Mouse (Mus musculus) embryonic facial prominence, embryonic 10.5 days (tissue): ENCODE results near the gene 1600002K03Rik. TPM values are rescaled to one million over a fixed set of nuclear protein-coding genes. Genes with fewer than 3 reads are reported as not detected.
A peak's percentile ranks its signal among the peaks of the same experiment; 100 is the strongest.

Source experiments
- DNase-seq: peaks from one replicate; pipeline ENCODE4 v3.0.0-alpha.2; 2017; ENCODE audit warnings: low spot score
- H3K27ac ChIP-seq: fragments of 300-500 bp; sonication (generic); replicated peaks from 2 replicates; pipeline ENCODE4 v1.5.1; 2016; ENCODE audit warnings: mild to moderate bottlenecking
- H3K27me3 ChIP-seq: fragments of 300-500 bp; sonication (generic); replicated peaks from 2 replicates; pipeline ENCODE4 v1.6.1; 2016; ENCODE audit warnings: low read depth, mild to moderate bottlenecking; ENCODE audit not compliant: poor library complexity, severe bottlenecking
- H3K36me3 ChIP-seq: fragments of 300-500 bp; sonication (generic); replicated peaks from 2 replicates; pipeline ENCODE4 v1.6.1; 2016; ENCODE audit warnings: mild to moderate bottlenecking, moderate library complexity
- H3K4me1 ChIP-seq: fragments of 300-500 bp; sonication (generic); 2 replicates; pipeline ENCODE4 v1.6.1; 2016
- H3K4me3 ChIP-seq: fragments of 300-500 bp; sonication (generic); 2 replicates; pipeline ENCODE4 v1.5.1; 2016; ENCODE audit warnings: mild to moderate bottlenecking, moderate library complexity
- H3K9me3 ChIP-seq: fragments of 300-500 bp; sonication (generic); 2 replicates; pipeline ENCODE4 v1.6.1; 2016; ENCODE audit warnings: mild to moderate bottlenecking
- WGBS: fragments of 180-500 bp; shearing (Covaris S2); methylation state at CpG from one replicate; pipeline ENCODE4 v1.1.7; 2016; 5-methylcytosine and 5-hydroxymethylcytosine counted together
- polyA plus RNA-seq: library from polyadenylated mRNA; unstranded; fragments of >200 nt; fragmentation: Nextera tagmentation; extraction: Ambion mirVana; gene quantifications from 2 replicates; pipeline ENCODE4 v1.2.1, GENCODE M21; 2016

Gene 1600002K03Rik
- polyA plus RNA-seq, 1 experiment from 2014 or later: 12.0 TPM

- WGBS: 78% methylated on average over 5 of the region's 5 CpGs
- Histone ChIP-seq H3K4me1 (peaks cover 71% of the 10 kb centered on the region), H3K27ac (0 out of 2 replicates have a peak overlapping the region, but pooled peaks have one; percentile 10), H3K36me3 (peaks cover 13% of the 10 kb centered on the region), H3K9me3 (no peaks in the 10 kb centered on the region), H3K27me3 (no peaks in the 10 kb centered on the region), H3K4me3 (peak overlapping the region; percentile 11; the same call in 1 of the 2 replicates)
- no peak for DNase-seq
Observed at GRCm38 (mm10) chr10:80176270-80176834, 3.6 kb downstream of the 1600002K03Rik start.

- DNase-seq: no peak
- Histone ChIP-seq H3K9me3 (no peaks in the 10 kb centered on the region), H3K27ac (peak overlapping the region; percentile 62; the same call in 1 of the 2 replicates), H3K36me3 (peaks cover 12% of the 10 kb centered on the region), H3K4me1 (peaks cover 70% of the 10 kb centered on the region), H3K27me3 (no peaks in the 10 kb centered on the region), H3K4me3 (peak overlapping the region; percentile 11; the same call in 1 of the 2 replicates)
- 66% methylated on average over 7 of the region's 7 CpGs for WGBS
Observed at GRCm38 (mm10) chr10:80177441-80178279, 4.9 kb downstream of the 1600002K03Rik start.

DNA sequence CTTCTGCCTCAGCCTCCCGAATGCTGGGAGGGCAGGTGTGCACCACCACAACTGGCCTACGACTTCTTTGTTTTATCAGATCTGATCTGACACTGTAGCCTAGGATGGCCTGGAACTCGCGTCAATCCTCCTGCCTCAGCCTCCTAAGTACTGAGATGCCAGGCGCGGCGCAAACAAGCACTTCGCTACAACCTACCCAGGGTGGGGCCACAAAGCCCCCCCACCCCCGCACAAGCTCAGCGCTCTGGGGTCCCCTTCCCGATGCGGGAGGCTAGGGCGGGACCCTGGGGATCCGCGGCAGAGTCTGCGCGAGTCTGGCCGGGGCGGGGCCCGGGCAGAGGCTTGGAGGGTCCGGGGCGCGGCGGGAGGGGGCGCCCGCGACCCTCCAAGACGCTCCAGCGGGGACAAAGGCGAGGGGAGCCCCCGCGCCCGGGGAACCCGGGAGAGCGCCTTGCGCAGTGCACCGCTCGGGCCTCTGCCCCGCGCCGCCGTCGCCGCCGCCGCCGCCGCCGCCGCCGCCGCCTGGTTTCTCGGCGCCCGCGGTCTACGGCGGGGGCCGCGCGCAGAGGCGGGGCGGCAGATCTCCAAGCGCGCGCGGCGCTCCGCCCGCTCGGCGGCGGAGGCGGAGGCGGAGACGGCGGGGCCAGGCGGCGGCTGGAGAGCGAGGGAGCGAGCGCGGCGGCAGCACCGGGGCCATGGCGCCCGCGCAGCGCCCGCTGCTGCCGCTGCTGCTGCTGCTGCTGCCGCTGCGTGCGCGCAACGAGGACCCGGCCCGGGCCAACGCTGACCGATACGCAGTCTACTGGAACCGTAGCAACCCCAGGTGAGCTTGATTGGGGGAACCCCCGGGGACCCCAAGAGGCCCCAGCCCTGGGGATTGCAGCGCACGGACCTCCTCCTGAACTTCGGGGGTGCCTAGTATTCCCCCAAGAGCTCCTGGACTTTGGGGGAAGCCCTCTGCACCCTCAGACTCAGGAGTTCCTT is 6.6 kb downstream of the 1600002K03Rik start, which contains the start of gene Efna2:
TSS of gene Efna2 (plus strand) at position 415 of the 984 bp plus-strand sequence.
- peak; percentile 83 for DNase-seq
- Histone ChIP-seq H3K4me1 (peaks cover 62% of the 10 kb centered on the region), H3K4me3 (peak within 1 kb of the TSS; percentile 83), H3K27me3 (peaks cover 10% of the 10 kb centered on the region; the same call in 1 of the 2 replicates), H3K27ac (peak within 1 kb of the TSS; percentile 94), H3K36me3 (peaks cover 29% of the 10 kb centered on the region), H3K9me3 (no peaks in the 10 kb centered on the region)
- 6% methylated on average over 106 of the region's 106 CpGs for WGBS

DNA sequence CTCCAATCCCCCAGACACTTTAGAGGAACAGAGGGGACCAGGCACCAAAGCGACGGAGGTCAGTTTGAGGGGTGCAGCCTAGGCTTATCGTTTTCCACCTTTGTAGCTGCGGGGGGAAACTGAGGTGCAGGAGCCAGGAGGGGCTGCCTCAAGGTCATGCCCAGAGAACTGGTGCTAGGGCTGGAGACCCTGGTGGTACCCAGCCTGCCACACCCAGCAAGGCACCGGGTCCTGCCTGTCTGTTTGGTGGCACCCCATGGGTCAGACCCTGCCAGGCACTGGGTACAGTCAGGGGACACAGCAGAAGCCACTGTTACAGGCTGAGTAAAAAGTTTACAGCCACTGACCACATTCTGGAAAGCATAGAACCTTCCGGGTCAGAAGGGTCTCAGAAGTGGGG is 7.5 kb downstream of the 1600002K03Rik start:
- no peak for DNase-seq
- WGBS: 49% methylated on average over 6 of the region's 6 CpGs
- H3K9me3 ChIP-seq: no peaks in the 10 kb centered on the region
- peak overlapping the region; percentile 94 for H3K27ac ChIP-seq
- H3K4me1 ChIP-seq: peaks cover 58% of the 10 kb centered on the region
- H3K27me3 ChIP-seq: peaks cover 18% of the 10 kb centered on the region
- H3K36me3 ChIP-seq: peaks cover 33% of the 10 kb centered on the region
- peak overlapping the region; percentile 83 for H3K4me3 ChIP-seq

GRCm38 (mm10) chr10:80180823-80181222 is 8.1 kb downstream of the 1600002K03Rik start:
- Histone ChIP-seq H3K9me3 (no peaks in the 10 kb centered on the region), H3K36me3 (peaks cover 38% of the 10 kb centered on the region), H3K27me3 (peaks cover 23% of the 10 kb centered on the region), H3K4me1 (peaks cover 58% of the 10 kb centered on the region), H3K4me3 (peak overlapping the region; percentile 83), H3K27ac (peak overlapping the region; percentile 94)
- peak; percentile 66 for DNase-seq
- WGBS: 30% methylated on average over 5 of the region's 5 CpGs

- H3K4me1 ChIP-seq: peaks cover 53% of the 10 kb centered on the region
- H3K4me3 ChIP-seq: peak overlapping the region; percentile 83; the same call in 1 of the 2 replicates
- peaks cover 55% of the 10 kb centered on the region for H3K36me3 ChIP-seq
- peaks cover 41% of the 10 kb centered on the region for H3K27me3 ChIP-seq
- no peak for DNase-seq
- 93% methylated on average over 7 of the region's 7 CpGs for WGBS
- H3K27ac ChIP-seq: no peak overlapping the region
- no peaks in the 10 kb centered on the region for H3K9me3 ChIP-seq
Observed at GRCm38 (mm10) chr10:80182547-80182946, 9.8 kb downstream of the 1600002K03Rik start.

DNA sequence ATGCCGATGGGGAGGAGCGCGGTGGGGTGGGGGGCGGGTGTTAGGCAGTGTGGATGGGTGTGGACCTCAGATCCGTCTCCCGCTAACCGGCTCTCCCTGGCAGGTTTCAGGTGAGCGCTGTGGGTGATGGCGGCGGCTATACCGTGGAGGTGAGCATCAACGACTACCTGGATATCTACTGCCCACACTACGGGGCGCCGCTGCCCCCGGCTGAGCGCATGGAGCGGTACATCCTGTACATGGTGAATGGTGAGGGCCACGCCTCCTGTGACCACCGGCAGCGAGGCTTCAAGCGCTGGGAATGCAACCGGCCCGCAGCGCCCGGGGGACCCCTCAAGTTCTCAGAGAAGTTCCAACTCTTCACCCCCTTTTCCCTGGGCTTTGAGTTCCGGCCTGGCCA is 13.9 kb downstream of the 1600002K03Rik start:
- H3K27me3 ChIP-seq: peaks cover 82% of the 10 kb centered on the region
- peaks cover 71% of the 10 kb centered on the region for H3K36me3 ChIP-seq
- WGBS: 41% methylated on average over 27 of the region's 27 CpGs
- no peak overlapping the region for H3K27ac ChIP-seq
- no peak overlapping the region; the same call in 1 of the 2 replicates for H3K4me3 ChIP-seq
- DNase-seq: no peak
- peaks cover 54% of the 10 kb centered on the region for H3K4me1 ChIP-seq
- no peaks in the 10 kb centered on the region for H3K9me3 ChIP-seq

DNA sequence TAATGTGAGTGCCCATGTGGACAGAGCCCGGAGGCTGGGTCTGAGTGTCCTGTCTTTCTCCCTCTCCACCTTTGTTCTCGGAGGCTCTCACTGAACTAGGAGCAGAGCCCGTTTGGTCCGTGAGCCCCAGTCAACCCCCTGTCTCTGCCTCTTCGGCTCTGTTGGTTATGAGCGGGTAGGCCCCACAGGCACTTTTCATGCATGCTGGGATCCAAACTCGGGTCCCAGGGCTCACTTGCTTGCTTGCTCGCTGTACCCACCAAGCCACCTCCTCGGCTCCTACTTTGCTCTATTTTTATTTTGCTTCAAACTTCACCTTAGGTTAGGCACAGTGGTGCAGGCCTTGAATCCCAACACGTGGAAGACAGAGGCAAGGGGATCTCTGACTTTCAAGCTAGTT is 15.0 kb downstream of the 1600002K03Rik start:
- 87% methylated on average over 10 of the region's 10 CpGs for whole genome bisulfite sequencing
- no peak for DNase-seq
- H3K4me3 ChIP-seq: no peak overlapping the region
- no peaks in the 10 kb centered on the region for H3K9me3 ChIP-seq
- H3K27me3 ChIP-seq: peaks cover 93% of the 10 kb centered on the region
- peaks cover 48% of the 10 kb centered on the region for H3K4me1 ChIP-seq
- H3K27ac ChIP-seq: no peak overlapping the region
- peaks cover 60% of the 10 kb centered on the region for H3K36me3 ChIP-seq

GRCm38 (mm10) chr10:80188453-80189024 is 15.8 kb downstream of the 1600002K03Rik start:
- no peak for DNase-seq
- Histone ChIP-seq H3K9me3 (no peaks in the 10 kb centered on the region), H3K27me3 (peaks cover 99% of the 10 kb centered on the region), H3K36me3 (peaks cover 52% of the 10 kb centered on the region), H3K4me1 (peaks cover 53% of the 10 kb centered on the region), H3K4me3 (no peak overlapping the region), H3K27ac (no peak overlapping the region)
- WGBS: 70% methylated on average over 15 of the region's 15 CpGs

DNA sequence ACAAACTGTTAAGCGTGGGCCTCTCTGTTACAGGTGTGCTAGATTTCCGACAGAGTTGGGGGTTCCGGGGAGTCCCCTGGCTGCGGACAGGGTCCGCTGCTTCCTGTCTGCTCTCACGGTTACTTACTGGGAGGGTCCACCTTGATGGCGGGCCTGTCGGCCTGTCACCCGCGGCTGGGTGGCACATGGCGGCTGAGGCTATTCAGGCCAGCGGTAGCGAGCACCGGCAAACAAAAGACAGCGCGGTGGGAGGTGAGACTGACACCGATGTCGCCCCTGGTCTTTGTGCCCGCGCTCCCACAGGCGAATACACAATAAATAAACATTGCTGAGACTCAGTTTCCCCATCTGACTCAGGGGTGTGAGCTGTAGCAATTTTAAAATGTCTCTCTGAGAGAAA is 17.3 kb downstream of the 1600002K03Rik start:
- H3K9me3 ChIP-seq: no peaks in the 10 kb centered on the region
- DNase-seq: peak; percentile 56
- H3K27me3 ChIP-seq: peaks cover 94% of the 10 kb centered on the region
- H3K36me3 ChIP-seq: peaks cover 40% of the 10 kb centered on the region
- H3K4me1 ChIP-seq: peaks cover 61% of the 10 kb centered on the region
- 3% methylated on average over 21 of the region's 21 CpGs for WGBS
- peak overlapping the region; percentile 58 for H3K4me3 ChIP-seq
- H3K27ac ChIP-seq: peak overlapping the region; percentile 81

- WGBS: 1% methylated on average over 48 of the region's 48 CpGs
- Histone ChIP-seq H3K4me3 (peak overlapping the region; percentile 58), H3K4me1 (peaks cover 55% of the 10 kb centered on the region), H3K36me3 (peaks cover 37% of the 10 kb centered on the region), H3K9me3 (no peaks in the 10 kb centered on the region), H3K27ac (peak overlapping the region; percentile 81), H3K27me3 (peaks cover 91% of the 10 kb centered on the region)
- DNase-seq: peak; percentile 77
Observed at GRCm38 (mm10) chr10:80190491-80191051, 17.8 kb downstream of the 1600002K03Rik start.
